Mouse (Mus musculus) midbrain, embryonic 11.5 days (tissue): ENCODE data around the gene Agl. TPM values are rescaled to one million over a fixed set of nuclear protein-coding genes. Genes with fewer than 3 reads are reported as not detected.

Source experiments
- ATAC-seq: fragments of 200-750 bp; cut with Nextera tagmentation; 2 replicates; pipeline ENCODE4 v1.8.0; 2017; ENCODE audit warnings: moderate TSS enrichment, moderate library complexity; ENCODE audit not compliant: low FRiP score
- DNase-seq: peaks from one replicate; pipeline ENCODE4 v3.0.0; 2015; ENCODE audit warnings: low spot score; ENCODE audit errors: missing footprints
- H3K27ac ChIP-seq: fragments of 300-500 bp; sonication (generic); 2 replicates; pipeline ENCODE4 v1.5.1; 2014; ENCODE audit warnings: low read depth, low read length
- H3K27me3 ChIP-seq: fragments of 300-500 bp; sonication (generic); 2 replicates; pipeline ENCODE4 v1.6.1; 2014; ENCODE audit warnings: mild to moderate bottlenecking, low read length, moderate library complexity, mixed read lengths; ENCODE audit not compliant: control insufficient read depth, insufficient read depth
- H3K36me3 ChIP-seq: fragments of 300-500 bp; sonication (generic); 2 replicates; pipeline ENCODE4 v1.6.1; 2014; ENCODE audit warnings: mild to moderate bottlenecking, low read length, moderate library complexity, mixed read lengths; ENCODE audit not compliant: control insufficient read depth, insufficient read depth
- H3K4me1 ChIP-seq: fragments of 300-500 bp; sonication (generic); 2 replicates; pipeline ENCODE4 v1.6.1; 2014; ENCODE audit warnings: low read length; ENCODE audit not compliant: control insufficient read depth, insufficient read depth
- H3K4me2 ChIP-seq: fragments of 300-500 bp; sonication (generic); 2 replicates; pipeline ENCODE4 v1.6.1; 2014; ENCODE audit warnings: mild to moderate bottlenecking, moderate library complexity
- H3K4me3 ChIP-seq: fragments of 300-500 bp; sonication (generic); 2 replicates; pipeline ENCODE4 v1.5.1; 2014; ENCODE audit warnings: low read depth, low read length
- H3K9ac ChIP-seq: fragments of 300-500 bp; sonication (generic); 2 replicates; pipeline ENCODE4 v1.6.1; 2014; ENCODE audit warnings: low read length
- H3K9me3 ChIP-seq: fragments of 300-500 bp; sonication (generic); 2 replicates; pipeline ENCODE4 v1.6.1; 2016; ENCODE audit warnings: low read length; ENCODE audit not compliant: control insufficient read depth
- WGBS: fragments of 180-500 bp; shearing (Covaris S2); extraction: QIAGEN DNeasy Blood & Tissue Kit; methylation state at CpG from one replicate; pipeline ENCODE4 v1.1.7; 2014; 5-methylcytosine and 5-hydroxymethylcytosine counted together
- polyA plus RNA-seq: library from polyadenylated mRNA; unstranded; fragments of >200 nt; fragmentation: Nextera tagmentation; extraction: Ambion mirVana; gene quantifications from 2 replicates; pipeline ENCODE4 v1.2.1, GENCODE M21; 2014

Agl gene
- 11.3 and 14.1 TPM in 2 replicates for polyA plus RNA-seq

DNA sequence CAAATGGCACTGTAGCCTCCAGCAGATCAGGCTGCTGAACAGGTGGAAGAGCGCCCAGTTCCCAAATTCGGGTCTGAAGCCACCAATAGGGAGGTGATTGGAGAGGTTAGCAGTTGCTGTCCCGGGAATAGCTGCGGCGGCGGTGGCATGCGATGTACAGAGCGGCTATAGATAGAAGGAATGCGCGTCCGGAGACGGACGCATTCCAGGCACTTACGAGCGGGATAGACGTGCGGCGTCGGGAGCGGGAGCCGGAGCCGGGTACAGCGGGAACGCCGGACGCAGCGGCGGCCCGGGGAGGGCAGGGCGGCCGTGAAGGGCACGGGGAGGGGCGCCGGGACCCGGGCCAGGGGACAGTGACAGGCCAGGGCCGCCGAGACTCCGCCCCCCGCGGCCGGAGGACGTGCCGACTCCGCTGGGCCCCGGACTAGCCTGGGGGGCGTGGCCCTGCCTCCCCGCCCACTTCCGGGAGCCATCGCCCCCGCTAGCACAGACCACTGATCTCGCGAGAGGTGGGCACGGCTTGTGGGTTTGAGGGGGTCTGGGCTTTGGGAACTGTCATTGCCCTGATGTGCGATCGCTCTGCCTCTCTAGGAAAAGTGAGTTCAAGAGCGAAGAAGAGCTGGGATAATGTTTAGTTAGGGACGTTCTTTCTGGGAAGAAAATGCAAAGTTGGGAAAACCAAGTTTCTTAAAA is at the start of gene Agl:
Gene Agl, minus strand, starts transcription at position 356 of the 696 bp plus-strand sequence.
- WGBS = under 1% methylated on average over 57 of the region's 57 CpGs

DNA sequence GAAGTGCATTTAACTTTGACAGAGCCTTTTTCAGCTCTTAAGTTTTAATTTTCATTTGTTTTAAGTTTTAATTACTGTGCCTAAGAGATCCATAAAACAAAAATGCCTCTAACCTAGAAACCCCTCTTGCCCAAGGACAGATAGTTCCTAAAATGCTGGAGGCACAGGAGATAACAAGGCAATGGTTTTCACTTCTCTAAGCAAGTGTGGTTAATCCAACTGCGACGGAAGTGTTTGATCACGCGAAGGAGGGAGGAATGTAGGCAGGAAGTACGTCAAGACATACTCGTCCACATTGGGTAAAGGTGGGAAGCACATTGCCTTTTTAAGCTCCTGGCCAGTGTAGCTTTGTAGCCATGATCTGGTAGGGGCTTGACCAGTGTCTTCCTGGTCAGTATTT is 49.6 kb upstream of the Agl start:
- no peak overlapping the region for H3K4me3 ChIP-seq
- H3K9ac ChIP-seq = no peak overlapping the region
- ATAC-seq = no peak
- H3K4me2 ChIP-seq = no peak overlapping the region
- no peak for DNase-seq
- H3K27ac ChIP-seq = no peak overlapping the region
- no peaks in the 10 kb centered on the region for H3K36me3 ChIP-seq
- no peaks in the 10 kb centered on the region for H3K9me3 ChIP-seq
- no peaks in the 10 kb centered on the region for H3K4me1 ChIP-seq
- no peaks in the 10 kb centered on the region for H3K27me3 ChIP-seq
- 83% methylated on average over 6 of the region's 6 CpGs for whole genome bisulfite sequencing

More for the DNA sequence above, at the start of gene Agl:
- no peaks in the 10 kb centered on the region for H3K27me3 ChIP-seq
- H3K4me3 ChIP-seq = peak within 1 kb of the TSS; percentile 78
- DNase-seq = peak; percentile 100
- peak; percentile 100 for ATAC-seq
- peak within 1 kb of the TSS; percentile 75 for H3K4me2 ChIP-seq
- peaks cover 4% of the 10 kb centered on the region; the same call in 1 of the 2 replicates for H3K4me1 ChIP-seq
- no peaks in the 10 kb centered on the region for H3K36me3 ChIP-seq
- peak within 1 kb of the TSS; percentile 44 for H3K27ac ChIP-seq
- H3K9ac ChIP-seq = peak within 1 kb of the TSS; percentile 82
- H3K9me3 ChIP-seq = no peaks in the 10 kb centered on the region

- H3K27ac ChIP-seq = no peak overlapping the region
- no peaks in the 10 kb centered on the region for H3K27me3 ChIP-seq
- DNase-seq = peak; percentile 69
- no peaks in the 10 kb centered on the region for H3K4me1 ChIP-seq
- no peaks in the 10 kb centered on the region for H3K36me3 ChIP-seq
- no peak overlapping the region for H3K4me2 ChIP-seq
- no peaks in the 10 kb centered on the region for H3K9me3 ChIP-seq
- no peak overlapping the region for H3K9ac ChIP-seq
- no peak for ATAC-seq
- no peak overlapping the region for H3K4me3 ChIP-seq
- 83% methylated on average over 3 of the region's 3 CpGs for WGBS
These were observed 44.5 kb upstream of the Agl start for GRCm38 (mm10) chr3:116852421-116852820.

DNA sequence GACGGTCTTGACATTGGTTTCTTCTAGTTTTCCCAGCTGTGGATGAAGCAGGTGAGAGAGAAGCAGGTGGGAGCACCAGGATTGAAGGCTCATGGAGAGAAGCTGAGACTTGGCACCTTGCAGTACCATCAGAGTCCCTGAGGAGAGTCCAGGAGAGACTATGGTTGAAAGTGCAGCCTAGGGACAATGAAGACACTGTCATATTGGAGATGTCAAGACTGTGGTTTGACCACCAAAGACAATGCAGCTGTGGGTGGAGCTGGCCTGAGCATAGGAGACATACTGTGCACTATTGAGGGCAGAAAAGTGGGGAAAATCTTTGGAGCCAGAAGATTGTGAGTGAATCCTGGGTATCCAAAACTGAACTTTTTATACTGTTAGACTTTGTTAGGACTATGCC is 42.4 kb upstream of the Agl start:
- DNase-seq = peak; percentile 21

DNA sequence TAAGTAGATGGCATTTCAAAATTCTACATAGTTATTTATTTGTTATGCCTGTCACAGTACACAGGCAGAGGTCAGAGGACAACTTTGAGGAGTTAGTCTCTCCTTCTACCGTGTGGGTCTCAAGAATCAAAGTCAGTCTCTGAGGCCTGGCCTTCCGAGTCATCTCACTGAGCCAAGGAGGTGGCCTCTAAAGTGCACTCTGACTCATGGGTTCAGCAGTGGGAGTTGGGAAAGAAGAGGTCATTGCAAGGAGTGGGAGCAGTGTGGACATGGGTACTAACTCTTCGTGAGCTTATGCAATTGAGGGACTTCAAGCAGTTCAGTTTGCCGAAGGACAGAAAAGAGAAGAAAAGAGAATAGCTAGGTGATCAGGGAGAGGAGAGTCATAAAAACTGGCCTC is 41.0 kb upstream of the Agl start:
- 88% methylated on average over 4 of the region's 4 CpGs for WGBS

More for the DNA sequence above, 42.4 kb upstream of the Agl start:
- Histone ChIP-seq H3K27ac (no peak overlapping the region), H3K27me3 (no peaks in the 10 kb centered on the region), H3K4me1 (no peaks in the 10 kb centered on the region), H3K36me3 (no peaks in the 10 kb centered on the region), H3K9ac (no peak overlapping the region), H3K4me3 (no peak overlapping the region), H3K4me2 (no peak overlapping the region), H3K9me3 (no peaks in the 10 kb centered on the region)
- 86% methylated on average over 1 of the region's 1 CpGs for whole genome bisulfite sequencing
- no peak for ATAC-seq

DNA sequence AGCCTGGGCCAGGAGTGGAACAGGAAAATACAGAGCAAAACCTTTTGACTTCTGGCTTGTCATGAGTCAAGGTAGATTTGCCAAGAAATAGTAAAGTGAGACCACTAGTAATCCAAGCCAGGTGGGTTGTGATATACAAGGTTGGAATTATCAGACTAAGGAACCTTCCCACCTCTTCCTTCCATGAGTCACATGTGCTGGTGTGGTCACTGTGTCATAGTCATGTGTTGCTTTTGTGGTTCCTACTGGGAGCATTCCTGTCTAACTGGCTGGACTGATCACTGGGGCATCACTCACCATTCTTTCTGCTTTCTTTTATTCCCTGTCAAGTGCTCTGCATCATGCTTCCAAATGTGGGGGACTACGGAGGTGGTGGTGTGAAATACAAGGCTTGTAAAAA is 40.1 kb upstream of the Agl start:
- no peak overlapping the region for H3K9ac ChIP-seq
- DNase-seq (no peak), ATAC-seq (no peak)
- no peaks in the 10 kb centered on the region for H3K4me1 ChIP-seq
- 84% methylated on average over 1 of the region's 1 CpGs for whole genome bisulfite sequencing
- H3K27ac ChIP-seq = no peak overlapping the region
- no peaks in the 10 kb centered on the region for H3K9me3 ChIP-seq
- no peak overlapping the region for H3K4me2 ChIP-seq
- H3K36me3 ChIP-seq = no peaks in the 10 kb centered on the region
- H3K4me3 ChIP-seq = no peak overlapping the region
- H3K27me3 ChIP-seq = no peaks in the 10 kb centered on the region

More for the DNA sequence above, 41.0 kb upstream of the Agl start:
- no peaks in the 10 kb centered on the region for H3K4me1 ChIP-seq
- DNase-seq = no peak
- H3K9ac ChIP-seq = no peak overlapping the region
- H3K27ac ChIP-seq = no peak overlapping the region
- no peak overlapping the region for H3K4me3 ChIP-seq
- no peak for ATAC-seq
- no peaks in the 10 kb centered on the region for H3K36me3 ChIP-seq
- H3K27me3 ChIP-seq = no peaks in the 10 kb centered on the region
- no peak overlapping the region for H3K4me2 ChIP-seq
- H3K9me3 ChIP-seq = no peaks in the 10 kb centered on the region

GRCm38 (mm10) chr3:116846084-116846483 is 38.1 kb upstream of the Agl start:
- H3K36me3 ChIP-seq = no peaks in the 10 kb centered on the region
- 93% methylated on average over 4 of the region's 4 CpGs for WGBS
- ATAC-seq = no peak

GRCm38 (mm10) chr3:116844880-116845579 is 37.1 kb upstream of the Agl start:
- Histone ChIP-seq H3K4me2 (no peak overlapping the region), H3K4me3 (no peak overlapping the region), H3K9me3 (no peaks in the 10 kb centered on the region), H3K4me1 (no peaks in the 10 kb centered on the region), H3K9ac (no peak overlapping the region), H3K27me3 (no peaks in the 10 kb centered on the region), H3K27ac (no peak overlapping the region), H3K36me3 (no peaks in the 10 kb centered on the region)
- ATAC-seq (no peak), DNase-seq (no peak)
- WGBS = 90% methylated on average over 10 of the region's 10 CpGs

More at GRCm38 (mm10) chr3:116846084-116846483, 38.1 kb upstream of the Agl start:
- no peak overlapping the region for H3K27ac ChIP-seq
- no peaks in the 10 kb centered on the region for H3K27me3 ChIP-seq
- H3K4me1 ChIP-seq = no peaks in the 10 kb centered on the region
- no peak overlapping the region for H3K4me2 ChIP-seq
- no peak overlapping the region for H3K4me3 ChIP-seq
- no peaks in the 10 kb centered on the region for H3K9me3 ChIP-seq
- H3K9ac ChIP-seq = no peak overlapping the region
- DNase-seq = no peak

- no peaks in the 10 kb centered on the region for H3K4me1 ChIP-seq
- WGBS = 77% methylated on average over 2 of the region's 2 CpGs
- H3K4me3 ChIP-seq = no peak overlapping the region
- H3K4me2 ChIP-seq = no peak overlapping the region
- no peaks in the 10 kb centered on the region for H3K9me3 ChIP-seq
- no peaks in the 10 kb centered on the region for H3K36me3 ChIP-seq
- DNase-seq = no peak
- no peak overlapping the region for H3K9ac ChIP-seq
- no peak for ATAC-seq
- no peak overlapping the region for H3K27ac ChIP-seq
- no peaks in the 10 kb centered on the region for H3K27me3 ChIP-seq
These were observed 33.3 kb upstream of the Agl start for GRCm38 (mm10) chr3:116841311-116841710.
